Mouse (Mus musculus) lung, embryonic 14.5 days (tissue): ENCODE measurements around the gene Sdad1. TPM values are rescaled to one million over a fixed set of nuclear protein-coding genes. Genes with fewer than 3 reads are reported as not detected.

Experiments
- ATAC-seq: fragments of 200-750 bp; cut with Nextera tagmentation; 2 replicates; pipeline ENCODE4 v1.8.0; 2017; ENCODE audit warnings: mild to moderate bottlenecking, moderate TSS enrichment, moderate library complexity; ENCODE audit not compliant: insufficient read depth
- DNase-seq: peaks from one replicate; pipeline ENCODE4 v3.0.0-alpha.2; 2015
- H3K27ac ChIP-seq: fragments of 300-500 bp; sonication (generic); 2 replicates; pipeline ENCODE4 v1.5.1; 2014; ENCODE audit warnings: low read depth, mild to moderate bottlenecking, moderate library complexity
- H3K27me3 ChIP-seq: fragments of 300-500 bp; sonication (generic); 2 replicates; pipeline ENCODE4 v1.6.1; 2014; ENCODE audit warnings: low read length, control low read depth; ENCODE audit not compliant: insufficient read depth
- H3K36me3 ChIP-seq: fragments of 300-500 bp; sonication (generic); 2 replicates; pipeline ENCODE4 v1.6.1; 2014; ENCODE audit warnings: control low read depth; ENCODE audit not compliant: insufficient read depth
- H3K4me1 ChIP-seq: fragments of 300-500 bp; sonication (generic); 2 replicates; pipeline ENCODE4 v1.6.1; 2014; ENCODE audit warnings: antibody characterized with exemption, control low read depth; ENCODE audit not compliant: insufficient read depth
- H3K4me2 ChIP-seq: fragments of 300-500 bp; sonication (generic); 2 replicates; pipeline ENCODE4 v1.6.1; 2014; ENCODE audit warnings: mild to moderate bottlenecking
- H3K4me3 ChIP-seq: fragments of 300-500 bp; sonication (generic); 2 replicates; pipeline ENCODE4 v1.5.1; 2014; ENCODE audit warnings: low read depth, low read length
- H3K9ac ChIP-seq: fragments of 300-500 bp; sonication (generic); 2 replicates; pipeline ENCODE4 v1.6.1; 2014
- H3K9me3 ChIP-seq: fragments of 300-500 bp; sonication (generic); 2 replicates; pipeline ENCODE4 v1.6.1; 2016; ENCODE audit warnings: low read depth, low read length, control low read depth
- CTCF ChIP-seq: IDR thresholded peaks from 2 replicates; pipeline ENCODE4 v1.5.1; 2016; ENCODE audit warnings: antibody characterized with exemption, low read depth
- WGBS: fragments of 180-500 bp; shearing (Covaris S2); extraction: QIAGEN DNeasy Blood & Tissue Kit; methylation state at CpG from one replicate; pipeline ENCODE4 v1.1.7; 2014; 5-methylcytosine and 5-hydroxymethylcytosine counted together
- polyA plus RNA-seq: library from polyadenylated mRNA; unstranded; fragments of >200 nt; fragmentation: Nextera tagmentation; extraction: Ambion mirVana; gene quantifications from 2 replicates; pipeline ENCODE4 v1.2.1, GENCODE M21; 2014

The Sdad1 gene
- polyA plus RNA-seq, 1 experiment from 2014 or later = 45.3 TPM

GRCm38 (mm10) chr5:92327367-92327766 is 17.1 kb upstream of the Sdad1 start:
- Histone ChIP-seq H3K4me1 (peaks cover 10% of the 10 kb centered on the region; the same call in 1 of the 2 replicates), H3K4me2 (no peak overlapping the region), H3K36me3 (no peaks in the 10 kb centered on the region), H3K27me3 (no peaks in the 10 kb centered on the region), H3K27ac (no peak overlapping the region), H3K9ac (no peak overlapping the region), H3K9me3 (no peaks in the 10 kb centered on the region), H3K4me3 (no peak overlapping the region)
- 67% methylated on average over 6 of the region's 6 CpGs for WGBS
- DNase-seq = no peak
- no peak for TF ChIP-seq CTCF
- no peak for ATAC-seq

- no peak overlapping the region for H3K9ac ChIP-seq
- DNase-seq = peak; percentile 90
- TF ChIP-seq CTCF = no peak
- no peak overlapping the region for H3K4me3 ChIP-seq
- H3K36me3 ChIP-seq = no peaks in the 10 kb centered on the region
- H3K9me3 ChIP-seq = no peaks in the 10 kb centered on the region
- WGBS = 46% methylated on average over 5 of the region's 5 CpGs
- H3K27ac ChIP-seq = 0 out of 2 replicates have a peak overlapping the region, but pooled peaks have one; percentile 42
- peaks cover 7% of the 10 kb centered on the region; the same call in 1 of the 2 replicates for H3K4me1 ChIP-seq
- ATAC-seq = peak; percentile 94
- no peak overlapping the region for H3K4me2 ChIP-seq
- H3K27me3 ChIP-seq = no peaks in the 10 kb centered on the region
Measured at GRCm38 (mm10) chr5:92323264-92323663, 13.0 kb upstream of the Sdad1 start.

GRCm38 (mm10) chr5:92322612-92323011 is 12.3 kb upstream of the Sdad1 start:
- H3K4me2 ChIP-seq = no peak overlapping the region
- peaks cover 7% of the 10 kb centered on the region; the same call in 1 of the 2 replicates for H3K4me1 ChIP-seq
- H3K9ac ChIP-seq = no peak overlapping the region
- TF ChIP-seq CTCF = no peak
- no peak for ATAC-seq
- no peaks in the 10 kb centered on the region for H3K27me3 ChIP-seq
- 0 out of 2 replicates have a peak overlapping the region, but pooled peaks have one; percentile 42 for H3K27ac ChIP-seq
- no peaks in the 10 kb centered on the region for H3K9me3 ChIP-seq
- H3K4me3 ChIP-seq = no peak overlapping the region
- WGBS = 67% methylated on average over 4 of the region's 4 CpGs
- no peak for DNase-seq
- no peaks in the 10 kb centered on the region for H3K36me3 ChIP-seq

DNA sequence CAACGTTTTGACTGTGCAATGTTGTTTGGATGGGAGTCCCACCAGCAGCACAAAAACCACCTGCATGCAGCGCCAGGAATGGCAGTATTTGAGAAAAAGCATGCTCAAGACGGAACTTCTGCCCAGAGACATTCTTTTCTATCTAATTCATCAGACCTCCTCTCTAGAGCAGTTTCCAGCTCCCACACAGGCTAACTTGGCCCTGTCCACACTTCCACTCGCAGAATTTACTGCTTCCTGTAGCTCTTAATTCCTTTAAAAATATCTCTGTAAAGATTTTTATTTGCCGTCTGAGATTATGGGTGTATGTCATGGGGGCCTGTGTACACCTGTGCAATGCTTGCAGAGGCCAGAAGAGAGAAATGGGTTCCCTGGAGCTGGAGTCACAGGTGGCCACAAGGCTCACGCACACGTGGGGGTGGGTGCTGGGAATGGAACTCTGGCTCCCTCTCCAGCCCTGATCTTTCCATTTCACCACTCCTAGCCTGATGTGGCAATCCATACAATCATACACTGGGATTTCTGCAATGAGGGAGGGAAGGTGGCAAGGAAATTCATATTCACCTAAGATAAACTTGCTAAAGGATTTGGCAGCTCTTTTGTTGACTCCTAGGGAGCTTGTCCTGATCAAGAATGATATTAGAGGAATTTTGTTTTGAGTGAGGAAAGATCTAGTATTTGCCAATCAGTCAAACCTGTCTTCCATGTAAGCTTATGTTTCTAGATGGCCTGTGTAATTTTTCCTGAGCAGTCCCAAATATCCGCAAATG is 11.5 kb upstream of the Sdad1 start:
- no peak for TF ChIP-seq CTCF
- H3K9me3 ChIP-seq = no peaks in the 10 kb centered on the region
- H3K4me3 ChIP-seq = no peak overlapping the region
- H3K27ac ChIP-seq = no peak overlapping the region
- no peak overlapping the region for H3K9ac ChIP-seq
- no peak overlapping the region for H3K4me2 ChIP-seq
- H3K27me3 ChIP-seq = no peaks in the 10 kb centered on the region
- DNase-seq (no peak), ATAC-seq (no peak)
- peaks cover 7% of the 10 kb centered on the region; the same call in 1 of the 2 replicates for H3K4me1 ChIP-seq
- 55% methylated on average over 8 of the region's 8 CpGs for WGBS
- no peaks in the 10 kb centered on the region for H3K36me3 ChIP-seq

DNA sequence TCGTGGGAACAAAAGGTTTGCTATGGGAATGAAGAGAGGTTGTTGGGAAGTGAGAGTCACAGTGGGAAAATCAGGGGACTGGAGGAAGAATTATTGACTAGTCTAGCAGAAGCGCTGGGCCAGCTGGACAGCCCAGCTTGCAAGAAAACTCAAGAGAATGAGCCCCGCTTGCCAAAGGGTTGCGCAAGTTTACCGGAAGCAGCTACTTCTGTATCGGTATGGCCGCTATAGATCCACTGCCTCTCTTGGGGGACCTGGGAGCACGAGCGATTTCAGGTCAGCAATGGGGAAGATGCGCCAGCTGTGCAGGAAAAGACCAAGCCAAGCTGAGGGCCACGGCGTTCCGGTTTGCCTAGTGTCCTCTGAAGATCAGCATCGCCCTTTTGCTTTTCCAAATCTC is 8.3 kb upstream of the Sdad1 start:
- Histone ChIP-seq H3K4me2 (no peak overlapping the region), H3K36me3 (no peaks in the 10 kb centered on the region), H3K4me1 (no peaks in the 10 kb centered on the region), H3K4me3 (no peak overlapping the region), H3K27me3 (no peaks in the 10 kb centered on the region), H3K9me3 (no peaks in the 10 kb centered on the region), H3K27ac (no peak overlapping the region), H3K9ac (no peak overlapping the region)
- no peak for TF ChIP-seq CTCF
- WGBS = 83% methylated on average over 14 of the region's 14 CpGs
- ATAC-seq = no peak
- DNase-seq = peak; percentile 55

- no peak for DNase-seq
- H3K4me2 ChIP-seq = no peak overlapping the region
- no peaks in the 10 kb centered on the region for H3K9me3 ChIP-seq
- WGBS = 76% methylated on average over 7 of the region's 7 CpGs
- no peak overlapping the region for H3K27ac ChIP-seq
- H3K27me3 ChIP-seq = no peaks in the 10 kb centered on the region
- no peak for TF ChIP-seq CTCF
- H3K4me3 ChIP-seq = no peak overlapping the region
- no peaks in the 10 kb centered on the region for H3K36me3 ChIP-seq
- ATAC-seq = no peak
- no peak overlapping the region for H3K9ac ChIP-seq
- no peaks in the 10 kb centered on the region for H3K4me1 ChIP-seq
Measured at GRCm38 (mm10) chr5:92318119-92318518, 7.8 kb upstream of the Sdad1 start.

GRCm38 (mm10) chr5:92313776-92314175 is 3.5 kb upstream of the Sdad1 start:
- Histone ChIP-seq H3K9ac (no peak overlapping the region), H3K9me3 (no peaks in the 10 kb centered on the region), H3K4me1 (no peaks in the 10 kb centered on the region), H3K27me3 (no peaks in the 10 kb centered on the region), H3K27ac (no peak overlapping the region), H3K4me2 (no peak overlapping the region), H3K36me3 (no peaks in the 10 kb centered on the region), H3K4me3 (no peak overlapping the region)
- ATAC-seq (no peak), DNase-seq (no peak)
- TF ChIP-seq CTCF = no peak
- 58% methylated on average over 7 of the region's 7 CpGs for WGBS
